Mouse (Mus musculus) limb, embryonic 11.5 days (tissue): ENCODE measurements around the gene Vps36. TPM values are rescaled to one million over a fixed set of nuclear protein-coding genes. Genes with fewer than 3 reads are reported as not detected.

Experiments
- ATAC-seq: fragments of 200-750 bp; cut with Nextera tagmentation; 2 replicates; pipeline ENCODE4 v1.8.0; 2017; ENCODE audit warnings: low read depth; ENCODE audit not compliant: insufficient number of reproducible peaks, low FRiP score, low TSS enrichment
- DNase-seq: peaks from one replicate; pipeline ENCODE4 v3.0.0-alpha.2; 2015; ENCODE audit warnings: low spot score
- H3K27ac ChIP-seq: fragments of 300-500 bp; sonication (generic); replicated peaks from 2 replicates; pipeline ENCODE4 v1.5.1; 2014; ENCODE audit warnings: low read depth, mild to moderate bottlenecking, low read length
- H3K27me3 ChIP-seq: fragments of 300-500 bp; sonication (generic); 2 replicates; pipeline ENCODE4 v1.6.1; 2014; ENCODE audit warnings: mild to moderate bottlenecking, low read length, mixed read lengths; ENCODE audit not compliant: control insufficient read depth, insufficient read depth
- H3K36me3 ChIP-seq: fragments of 300-500 bp; sonication (generic); 2 replicates; pipeline ENCODE4 v1.6.1; 2014; ENCODE audit warnings: mild to moderate bottlenecking, low read length, moderate library complexity, mixed read lengths; ENCODE audit not compliant: control insufficient read depth, insufficient read depth
- H3K4me1 ChIP-seq: fragments of 300-500 bp; sonication (generic); 2 replicates; pipeline ENCODE4 v1.6.1; 2014; ENCODE audit warnings: low read length, mixed read lengths; ENCODE audit not compliant: control insufficient read depth, insufficient read depth
- H3K4me2 ChIP-seq: fragments of 300-500 bp; sonication (generic); 2 replicates; pipeline ENCODE4 v1.6.1; 2014; ENCODE audit warnings: low read depth, mild to moderate bottlenecking, moderate library complexity; ENCODE audit not compliant: severe bottlenecking
- H3K4me3 ChIP-seq: fragments of 300-500 bp; sonication (generic); 2 replicates; pipeline ENCODE4 v1.5.1; 2014; ENCODE audit warnings: low read depth, low read length
- H3K9ac ChIP-seq: fragments of 300-500 bp; sonication (generic); 2 replicates; pipeline ENCODE4 v1.6.1; 2014; ENCODE audit warnings: mild to moderate bottlenecking, low read length
- H3K9me3 ChIP-seq: fragments of 300-500 bp; sonication (generic); 2 replicates; pipeline ENCODE4 v1.6.1; 2016; ENCODE audit warnings: low read length; ENCODE audit not compliant: control insufficient read depth
- WGBS: fragments of 180-500 bp; shearing (Covaris S2); extraction: QIAGEN DNeasy Blood & Tissue Kit; methylation state at CpG from one replicate; pipeline ENCODE4 v1.1.7; 2014; 5-methylcytosine and 5-hydroxymethylcytosine counted together
- polyA plus RNA-seq: library from polyadenylated mRNA; unstranded; fragments of >200 nt; fragmentation: Nextera tagmentation; extraction: Ambion mirVana; gene quantifications from 2 replicates; pipeline ENCODE4 v1.2.1, GENCODE M21; 2014

Gene Vps36
- polyA plus RNA-seq, 1 experiment from 2014 or later, result 41.4 TPM

GRCm38 (mm10) chr8:22193432-22194010, 912 bp downstream of the Vps36 start:
- WGBS, result 17% methylated on average over 12 of the region's 12 CpGs
- Histone ChIP-seq H3K27me3 (no peaks in the 10 kb centered on the region), H3K4me2 (peak overlapping the region; percentile 51), H3K36me3 (no peaks in the 10 kb centered on the region), H3K4me1 (peaks cover 2% of the 10 kb centered on the region; the same call in 1 of the 2 replicates), H3K4me3 (peak overlapping the region; percentile 72), H3K9me3 (no peaks in the 10 kb centered on the region), H3K9ac (peak overlapping the region; percentile 97), H3K27ac (peak overlapping the region; percentile 96)
- ATAC-seq, result no peak
- no peak for DNase-seq

- no peak overlapping the region for H3K4me3 ChIP-seq
- ATAC-seq, result no peak
- WGBS, result 93% methylated on average over 6 of the region's 6 CpGs
- peaks cover 2% of the 10 kb centered on the region; the same call in 1 of the 2 replicates for H3K4me1 ChIP-seq
- no peaks in the 10 kb centered on the region for H3K9me3 ChIP-seq
- peaks cover 6% of the 10 kb centered on the region; the same call in 1 of the 2 replicates for H3K36me3 ChIP-seq
- H3K27ac ChIP-seq, result no peak overlapping the region
- H3K4me2 ChIP-seq, result no peak overlapping the region
- H3K9ac ChIP-seq, result no peak overlapping the region
- no peaks in the 10 kb centered on the region for H3K27me3 ChIP-seq
- no peak for DNase-seq
These were observed 5.3 kb downstream of the Vps36 start for GRCm38 (mm10) chr8:22197914-22198313.

GRCm38 (mm10) chr8:22199481-22199880, 6.9 kb downstream of the Vps36 start:
- Histone ChIP-seq H3K9me3 (no peaks in the 10 kb centered on the region), H3K27me3 (no peaks in the 10 kb centered on the region), H3K4me2 (no peak overlapping the region), H3K4me3 (no peak overlapping the region), H3K27ac (no peak overlapping the region), H3K4me1 (peaks cover under 1% of the 10 kb centered on the region; the same call in 1 of the 2 replicates), H3K9ac (no peak overlapping the region), H3K36me3 (peaks cover 6% of the 10 kb centered on the region; the same call in 1 of the 2 replicates)
- 96% methylated on average over 8 of the region's 8 CpGs for WGBS
- DNase-seq (no peak), ATAC-seq (no peak)

- Histone ChIP-seq H3K4me3 (no peak overlapping the region), H3K9me3 (no peaks in the 10 kb centered on the region; the same call in 1 of the 2 replicates), H3K36me3 (peaks cover 3% of the 10 kb centered on the region; the same call in 1 of the 2 replicates), H3K4me1 (no peaks in the 10 kb centered on the region), H3K27ac (no peak overlapping the region), H3K9ac (no peak overlapping the region), H3K27me3 (no peaks in the 10 kb centered on the region), H3K4me2 (no peak overlapping the region)
- DNase-seq, result no peak
- WGBS, result 91% methylated on average over 4 of the region's 4 CpGs
- no peak for ATAC-seq
These were observed 14.9 kb downstream of the Vps36 start for GRCm38 (mm10) chr8:22207535-22207934.

- Histone ChIP-seq H3K36me3 (peaks cover 5% of the 10 kb centered on the region), H3K27ac (no peak overlapping the region), H3K4me2 (no peak overlapping the region), H3K9me3 (no peaks in the 10 kb centered on the region; the same call in 1 of the 2 replicates), H3K9ac (no peak overlapping the region), H3K4me1 (no peaks in the 10 kb centered on the region), H3K27me3 (no peaks in the 10 kb centered on the region), H3K4me3 (no peak overlapping the region)
- WGBS, result 56% methylated on average over 5 of the region's 5 CpGs
- ATAC-seq, result no peak
- DNase-seq, result no peak
These were observed 16.4 kb downstream of the Vps36 start for GRCm38 (mm10) chr8:22209012-22209411.

- 98% methylated on average over 10 of the region's 10 CpGs for WGBS
- Histone ChIP-seq H3K9me3 (no peaks in the 10 kb centered on the region; the same call in 1 of the 2 replicates), H3K4me2 (no peak overlapping the region), H3K36me3 (peaks cover 7% of the 10 kb centered on the region), H3K27me3 (no peaks in the 10 kb centered on the region), H3K9ac (no peak overlapping the region), H3K4me3 (no peak overlapping the region), H3K4me1 (no peaks in the 10 kb centered on the region), H3K27ac (no peak overlapping the region)
- no peak for ATAC-seq
- no peak for DNase-seq
These were observed 22.2 kb downstream of the Vps36 start for GRCm38 (mm10) chr8:22214826-22215225.

GRCm38 (mm10) chr8:22226361-22226760, 33.8 kb downstream of the Vps36 start:
- Histone ChIP-seq H3K27ac (no peak overlapping the region), H3K4me3 (no peak overlapping the region), H3K9me3 (no peaks in the 10 kb centered on the region), H3K9ac (no peak overlapping the region), H3K27me3 (no peaks in the 10 kb centered on the region), H3K36me3 (no peaks in the 10 kb centered on the region), H3K4me1 (no peaks in the 10 kb centered on the region), H3K4me2 (no peak overlapping the region)
- DNase-seq (no peak), ATAC-seq (no peak)
- 60% methylated on average over 8 of the region's 8 CpGs for WGBS

- Histone ChIP-seq H3K4me1 (no peaks in the 10 kb centered on the region), H3K4me3 (peak within 1 kb of the TSS; percentile 41), H3K9ac (peak within 1 kb of the TSS; percentile 32), H3K4me2 (peak within 1 kb of the TSS; percentile 89), H3K27me3 (no peaks in the 10 kb centered on the region), H3K27ac (no peak within 1 kb of the TSS), H3K36me3 (no peaks in the 10 kb centered on the region), H3K9me3 (no peaks in the 10 kb centered on the region)
- DNase-seq (peak; percentile 73), ATAC-seq (peak; percentile 77)
- WGBS, result 1% methylated on average over 37 of the region's 39 CpGs
These were observed 34.7 kb downstream of the Vps36 start, which contains the start of gene Thsd1 for GRCm38 (mm10) chr8:22227061-22227877. Thsd1 (plus strand) TSS chr8:22227313.
